Mouse (Mus musculus) spleen, postnatal 4 days (tissue): ENCODE results near the gene Tsga10.
"Not testable (repeated sequence)": the region's sequence is repeated elsewhere in the genome, so short reads cannot be mapped to it uniquely, and the experiment has no call there.

ENCODE experiments used
- DNase-seq, 2 experiments: peaks; one replicate each; pipeline ENCODE4 v3.0.0; 2022; ENCODE audit warnings: low spot score in 2 of 2

The Tsga10 gene

GRCm38 (mm10) chr1:37719761-37720640, 146.2 kb downstream of the Tsga10 start, which contains the start of gene 2010300C02Rik:
TSS of gene 2010300C02Rik (minus strand) at chr1:37720085.
- peak; percentile 18 to 68 for DNase-seq

DNA sequence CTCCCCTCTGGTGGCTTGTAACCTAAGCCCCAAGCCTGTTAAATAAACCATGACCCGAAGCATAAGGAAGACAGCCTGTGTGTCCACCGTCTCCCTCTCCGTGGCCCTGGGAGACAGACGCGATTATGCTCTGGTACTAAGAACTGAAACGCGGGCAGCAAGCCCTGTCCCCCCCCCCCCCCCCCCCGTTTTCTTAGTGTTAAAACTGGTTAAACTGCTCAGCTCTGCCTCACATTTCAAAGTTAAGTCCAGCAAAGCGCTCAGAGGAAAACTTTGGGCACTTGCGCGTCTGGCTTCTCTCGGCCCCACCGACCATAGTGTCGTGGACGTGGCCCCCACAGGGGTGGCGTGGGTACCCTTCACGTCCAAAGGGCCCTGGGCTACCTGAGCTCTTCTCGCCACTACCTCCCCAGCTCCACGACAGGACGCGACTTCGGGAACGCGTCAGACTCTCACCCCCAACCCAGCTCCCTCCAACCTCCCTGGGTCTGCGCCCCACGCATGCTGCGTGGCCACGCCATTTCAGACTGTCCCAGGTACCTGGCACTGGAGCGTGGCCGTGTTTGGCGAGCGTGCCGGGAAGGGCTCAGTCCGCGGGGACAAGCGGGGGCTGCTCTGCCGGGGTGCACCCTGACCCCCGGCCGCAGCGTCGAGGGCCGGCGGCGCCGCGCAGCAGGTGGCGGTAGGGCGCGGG, 147.1 kb downstream of the Tsga10 start:
- DNase-seq = no peak

GRCm38 (mm10) chr1:37718516-37718915, 147.7 kb downstream of the Tsga10 start:
- DNase-seq = no peak

DNA sequence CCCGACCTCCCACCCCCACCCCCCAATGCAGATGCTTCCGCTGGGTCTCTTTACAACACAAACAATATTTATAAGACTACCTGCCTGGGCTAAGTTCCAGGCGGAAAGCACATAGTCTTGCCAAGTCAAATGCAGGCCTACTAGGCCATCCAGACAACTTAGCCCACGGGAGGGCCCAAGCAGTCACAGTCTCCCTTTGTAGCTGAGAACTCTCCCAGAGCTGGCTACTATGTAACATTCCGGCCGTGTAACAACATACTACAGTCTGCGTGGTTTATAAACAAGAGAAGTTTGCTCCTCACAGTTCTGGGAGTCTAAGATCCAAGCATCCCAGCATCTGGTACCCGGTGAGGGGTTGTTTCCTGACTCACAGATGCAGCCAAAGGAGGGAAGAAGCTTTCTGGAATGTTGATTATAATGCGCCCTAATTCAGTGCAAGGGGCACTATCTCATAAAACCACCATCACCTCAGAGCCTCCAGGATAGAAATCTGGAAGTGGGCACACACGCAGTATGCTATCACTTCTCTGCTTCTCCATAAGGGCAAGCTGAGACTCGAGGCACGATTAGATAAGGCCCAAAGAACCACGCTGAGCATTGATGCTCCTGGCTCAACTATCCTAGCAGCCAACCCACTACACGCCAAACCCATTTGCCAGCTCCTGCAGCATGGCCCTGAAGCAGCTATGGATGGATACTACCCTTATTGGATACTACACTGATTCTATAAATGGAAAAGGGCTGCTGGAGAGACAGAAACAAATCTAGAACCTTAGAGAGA, 148.6 kb downstream of the Tsga10 start:
- no peak for DNase-seq

DNA sequence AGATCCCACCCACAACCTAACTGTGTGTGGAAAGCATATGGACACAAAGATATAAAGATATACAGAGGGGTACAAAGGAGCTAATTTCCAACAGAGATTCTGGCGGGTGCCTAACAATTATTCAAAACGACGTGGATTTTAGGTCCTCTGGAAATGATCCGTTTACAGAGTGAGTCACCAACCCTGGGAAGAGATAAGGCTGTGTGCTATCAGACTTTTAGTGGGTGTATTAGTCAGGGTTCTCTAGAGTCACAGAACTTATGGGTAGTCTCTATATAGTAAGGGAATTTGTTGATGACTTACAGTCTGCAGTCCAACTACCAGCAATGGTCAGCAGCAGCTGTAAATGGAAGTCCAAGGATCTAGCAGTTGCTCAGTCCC, 153.9 kb downstream of the Tsga10 start:
- not testable (repeated sequence) for DNase-seq

DNA sequence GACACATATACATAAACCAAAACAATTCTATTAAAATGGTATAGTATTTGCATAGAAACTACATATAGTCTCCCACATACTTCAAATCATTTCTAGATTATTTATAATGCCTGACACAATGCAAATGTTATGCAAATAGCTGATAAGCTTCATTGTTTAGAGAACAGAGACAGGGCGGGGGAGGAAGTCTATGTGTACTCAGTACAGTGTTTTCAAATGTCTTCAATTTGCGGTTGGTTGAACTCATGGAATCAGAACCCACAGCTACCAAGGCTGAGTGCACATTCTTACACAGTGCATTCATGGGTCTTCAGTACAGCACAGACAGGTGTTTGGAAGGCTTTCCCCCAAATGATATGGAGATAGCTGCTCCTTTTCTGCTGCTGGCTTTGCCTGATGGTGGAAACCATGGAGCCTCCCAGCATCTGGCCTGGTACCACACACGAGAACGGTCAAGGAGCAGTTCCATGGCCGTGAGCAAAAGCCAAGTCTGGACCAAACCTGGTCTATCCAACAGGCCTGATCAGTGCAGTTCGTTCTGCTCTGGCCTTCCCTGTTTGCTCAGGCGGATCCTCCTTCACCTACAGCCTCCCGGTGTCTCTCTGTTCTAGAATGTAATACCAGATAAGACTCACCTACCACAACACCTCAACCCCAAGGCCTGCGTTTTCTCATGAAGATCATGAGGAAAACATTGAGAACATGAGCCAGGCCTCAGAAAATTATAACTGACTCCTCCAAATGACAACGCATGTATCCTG, 154.5 kb downstream of the Tsga10 start:
- DNase-seq = no peak

DNA sequence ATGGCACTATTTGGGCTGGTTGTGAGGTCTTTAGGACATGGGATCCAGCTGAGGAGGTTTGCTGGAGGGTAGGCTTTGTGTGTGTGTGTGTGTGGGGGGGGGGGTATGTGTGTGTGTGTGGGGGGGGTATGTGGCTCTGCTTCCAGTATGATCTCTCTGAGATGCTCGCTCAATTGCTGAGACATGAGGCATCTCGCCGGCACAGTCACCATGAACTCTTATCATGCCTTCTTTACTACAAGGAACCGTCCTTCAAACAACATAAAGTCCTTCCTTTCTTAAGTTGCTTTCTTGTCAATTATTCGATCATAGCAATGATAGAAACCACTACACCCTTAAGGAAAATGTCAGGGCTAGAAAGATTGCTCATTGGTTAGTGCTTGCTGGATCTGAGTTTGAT, 155.1 kb downstream of the Tsga10 start:
- no peak for DNase-seq

DNA sequence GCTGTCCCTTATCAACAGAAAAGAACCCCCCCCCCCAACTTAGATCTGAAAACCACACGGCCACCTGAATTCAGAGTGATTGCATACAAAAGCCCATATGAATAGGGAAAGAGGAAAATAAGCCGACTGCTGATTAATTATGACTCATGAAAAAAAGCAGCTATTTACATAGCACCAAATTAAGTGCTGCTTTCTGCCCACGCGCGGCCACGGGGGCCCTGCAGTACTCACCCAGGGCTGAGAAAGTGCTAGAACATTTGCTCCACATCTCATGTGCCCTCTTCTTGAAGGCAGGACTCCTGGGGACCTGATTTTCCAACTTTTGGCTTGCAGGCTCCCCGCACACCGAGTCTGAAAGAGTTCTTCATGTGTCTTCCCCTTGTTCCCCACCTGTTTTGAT, 156.5 kb downstream of the Tsga10 start:
- DNase-seq = no peak

- DNase-seq = no peak
Observed at GRCm38 (mm10) chr1:37708270-37708955, 157.8 kb downstream of the Tsga10 start.
